Mouse (Mus musculus) adipocyte (in vitro differentiated cells): ENCODE data around the gene Gm45837.

ENCODE experiments used
- DNase-seq: peaks from one replicate; pipeline ENCODE4 v3.0.0-alpha.2; 2016; ENCODE audit warnings: low spot score

Gm45837 gene

DNA sequence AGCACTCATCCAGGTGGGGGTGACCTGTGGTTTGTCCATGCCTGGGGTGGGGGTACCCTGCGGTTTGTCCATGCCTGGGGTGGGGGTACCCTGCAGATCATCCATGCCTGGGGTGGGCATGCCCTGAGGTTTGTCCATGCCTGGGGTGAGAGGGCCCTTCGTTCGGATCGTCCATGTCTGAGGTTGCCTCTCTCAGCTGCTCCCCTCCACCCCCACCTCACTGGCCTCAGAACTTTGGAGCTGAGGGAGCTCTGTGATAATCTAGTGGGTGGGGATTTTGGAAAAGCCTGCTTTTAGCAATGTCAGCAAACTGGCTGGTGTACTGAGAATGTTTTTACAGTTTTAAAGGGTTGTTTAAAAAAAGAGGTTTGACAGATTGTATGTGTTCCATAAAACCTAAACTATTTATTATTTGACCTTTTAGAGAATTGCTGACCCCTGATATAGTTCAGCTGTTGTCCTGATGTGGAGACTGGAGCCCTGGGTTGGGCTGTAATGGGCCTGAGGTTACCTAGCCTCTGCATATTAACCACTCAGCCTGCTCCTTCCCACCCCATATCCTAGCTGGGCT is 18.7 kb upstream of the Gm45837 start:
- DNase-seq: no peak

DNA sequence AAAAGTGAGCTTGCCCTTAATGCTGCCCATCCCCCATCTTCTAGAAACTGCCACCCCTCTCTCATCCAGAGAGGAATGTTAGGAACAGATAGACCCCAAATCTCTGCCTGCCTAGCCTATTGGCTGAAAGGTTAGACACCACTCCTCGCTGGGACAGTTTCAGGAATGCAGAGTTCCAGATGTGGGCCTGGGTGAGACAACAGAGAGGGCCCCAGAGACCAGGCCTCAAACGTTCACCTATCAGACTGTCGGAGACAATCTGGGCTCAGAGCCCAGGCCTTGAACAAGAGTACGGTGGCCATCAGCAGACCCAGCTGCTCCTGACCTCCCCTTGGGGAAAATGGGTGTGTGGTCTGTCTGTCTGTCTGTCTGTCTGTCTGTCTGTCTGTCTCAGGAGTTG is 17.7 kb upstream of the Gm45837 start:
- DNase-seq: peak; percentile 14

DNA sequence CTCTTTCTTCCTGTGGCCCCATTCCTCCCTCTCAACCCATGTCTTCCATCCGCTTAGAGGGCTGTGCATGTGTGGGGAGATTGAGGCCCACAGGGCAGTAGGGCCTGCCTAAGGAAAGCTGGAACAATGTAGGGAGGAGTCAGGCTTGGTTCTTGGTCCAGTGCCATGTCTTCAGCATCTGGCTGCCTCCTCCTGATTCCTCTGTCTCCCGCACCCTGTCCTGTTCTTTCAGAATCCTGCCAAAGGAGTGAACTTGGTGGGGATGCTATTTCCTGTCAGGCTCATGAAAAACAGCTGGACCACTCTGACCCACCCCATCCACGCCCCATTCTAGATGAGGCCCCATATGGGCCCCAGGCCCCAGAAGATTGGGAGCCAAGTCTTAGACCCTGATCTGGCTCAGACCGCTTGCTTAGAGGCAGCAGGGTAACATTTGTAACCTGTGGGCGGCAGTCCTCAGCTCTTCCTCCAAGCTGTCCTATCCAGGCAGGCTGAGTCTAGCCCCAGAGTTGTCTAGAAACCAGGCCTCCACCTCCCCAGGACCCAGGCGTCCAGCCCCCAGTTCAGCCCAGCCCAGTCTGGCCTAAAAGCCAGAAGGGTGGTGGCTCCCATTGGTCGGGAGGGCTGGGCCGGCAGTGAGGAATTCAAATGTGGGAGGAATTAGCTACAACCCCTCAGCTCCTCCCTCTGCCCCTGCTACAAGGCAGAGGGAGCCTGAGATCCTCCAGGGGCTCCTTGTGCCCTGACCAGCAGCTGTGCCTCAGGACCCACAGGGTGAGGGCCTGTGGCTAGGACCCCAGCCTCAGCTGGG is 16.8 kb upstream of the Gm45837 start:
- peak; percentile 65 for DNase-seq

DNA sequence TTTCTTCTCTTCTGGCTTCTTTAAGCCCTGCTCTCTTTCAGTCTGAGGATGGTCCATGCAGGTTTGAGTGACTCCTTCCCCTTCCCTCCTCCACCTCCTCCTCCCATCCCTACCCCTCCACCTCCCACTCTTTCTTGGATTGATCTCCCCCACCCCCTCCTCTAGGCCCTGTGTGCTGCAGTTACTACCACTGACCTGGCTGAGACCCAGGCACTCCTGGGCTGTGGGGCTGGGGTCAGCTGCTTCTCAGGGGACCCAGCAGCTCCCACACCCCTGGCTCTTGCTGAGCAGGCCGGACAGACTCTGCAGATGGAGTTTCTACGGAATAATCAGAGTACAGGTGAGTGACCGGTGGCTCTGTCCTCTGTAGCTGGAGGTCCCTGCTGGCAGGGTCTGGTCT is 16.1 kb upstream of the Gm45837 start:
- DNase-seq: no peak

DNA sequence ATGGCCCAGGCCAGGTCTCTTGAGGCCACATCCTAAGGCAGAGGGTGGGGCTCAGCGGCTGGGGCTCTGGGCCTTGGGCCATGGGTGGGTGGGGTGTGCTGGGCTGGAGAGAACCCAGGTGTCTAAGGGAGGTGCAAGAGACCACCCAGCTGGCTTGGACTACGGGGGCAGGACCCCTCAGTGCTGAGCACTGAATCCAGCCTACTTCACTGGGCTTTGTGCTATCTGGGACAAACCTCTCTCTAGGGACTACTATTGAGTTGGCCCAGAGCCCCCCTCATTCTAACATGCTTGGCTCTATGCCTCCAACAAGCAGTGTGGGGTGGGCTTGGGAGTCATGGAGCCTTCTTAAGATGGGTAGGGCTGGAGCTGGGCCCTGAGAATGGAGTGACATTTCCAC is 15.2 kb upstream of the Gm45837 start:
- DNase-seq: no peak

DNA sequence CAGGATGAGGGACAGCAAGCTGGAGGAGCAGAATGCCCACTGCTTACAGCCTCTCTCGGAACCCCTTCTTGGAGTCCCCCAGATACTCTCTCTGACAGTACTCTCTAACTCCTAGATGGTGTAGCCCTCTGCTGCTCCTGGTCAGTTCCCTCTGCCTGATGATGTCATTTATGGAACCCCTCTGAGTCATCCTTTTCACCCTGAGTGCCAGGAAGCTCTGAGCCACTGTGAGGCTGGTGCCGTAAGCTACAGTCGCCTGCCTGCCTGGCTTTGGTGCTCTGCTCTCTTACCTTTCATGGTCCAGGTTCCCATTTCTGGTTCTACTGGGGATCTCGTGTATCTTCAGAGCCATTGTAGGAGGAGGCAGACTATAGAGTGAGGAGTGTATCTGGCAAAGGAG is 13.5 kb upstream of the Gm45837 start:
- no peak for DNase-seq

DNA sequence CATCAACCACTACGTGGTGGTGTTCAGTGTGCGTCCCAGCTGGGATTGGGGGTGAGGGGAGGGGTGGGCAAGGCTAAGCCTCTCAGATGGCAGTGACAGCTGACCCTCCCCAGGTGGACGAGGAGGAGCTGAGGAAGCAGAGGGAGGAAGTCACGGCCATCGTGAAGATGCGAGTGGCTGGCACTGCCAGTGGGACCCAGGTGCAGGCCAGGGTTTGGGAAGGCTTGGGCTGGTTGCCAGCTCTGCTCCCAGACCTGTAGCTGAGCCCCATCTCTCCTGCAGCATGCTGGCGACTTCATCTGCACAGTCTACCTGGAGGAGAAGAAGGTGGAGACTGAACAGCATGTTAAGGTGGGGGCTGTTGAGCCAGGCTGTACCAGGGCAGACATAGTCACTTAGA is 9.2 kb upstream of the Gm45837 start:
- DNase-seq: no peak

DNA sequence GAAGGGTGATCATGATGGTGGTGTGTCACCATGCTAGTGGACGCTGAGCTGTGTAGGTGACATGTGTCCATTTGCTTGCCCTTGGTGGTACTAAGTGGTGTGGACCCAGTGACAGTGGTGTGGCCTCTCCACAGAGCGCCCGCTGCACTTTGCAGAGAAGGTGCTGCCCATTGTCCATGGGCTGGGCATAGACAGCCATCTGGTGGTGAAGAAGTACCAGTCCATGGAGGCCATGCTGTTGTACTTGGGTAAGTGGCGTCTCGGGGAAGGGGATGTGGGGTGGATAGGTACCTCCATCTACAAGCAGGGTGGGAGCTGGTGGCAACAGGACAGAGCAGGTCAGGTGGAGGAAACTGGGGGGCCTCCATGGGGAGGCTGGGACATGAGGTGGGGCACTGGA is 6.9 kb upstream of the Gm45837 start:
- no peak for DNase-seq

DNA sequence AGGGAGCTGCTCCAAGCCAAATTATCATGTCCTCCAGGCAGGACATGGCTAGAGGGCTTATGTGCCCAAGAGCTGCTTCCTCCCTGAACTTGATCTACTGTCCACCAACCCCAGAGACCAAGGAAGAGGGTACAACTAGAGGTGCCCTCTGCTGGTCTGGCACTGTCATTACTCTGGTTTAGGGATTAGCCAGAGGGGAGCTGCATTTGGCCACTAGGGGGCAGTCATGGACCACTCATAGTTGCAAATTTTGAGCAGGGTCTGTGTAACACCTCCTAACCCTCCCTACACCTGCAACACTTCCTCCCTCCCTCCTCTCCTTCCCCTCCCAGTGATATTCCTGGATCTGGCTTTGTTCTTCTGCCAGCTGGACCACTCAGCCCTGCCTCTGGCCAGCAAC is 2.1 kb downstream of the Gm45837 start:
- peak; percentile 80 for DNase-seq

DNA sequence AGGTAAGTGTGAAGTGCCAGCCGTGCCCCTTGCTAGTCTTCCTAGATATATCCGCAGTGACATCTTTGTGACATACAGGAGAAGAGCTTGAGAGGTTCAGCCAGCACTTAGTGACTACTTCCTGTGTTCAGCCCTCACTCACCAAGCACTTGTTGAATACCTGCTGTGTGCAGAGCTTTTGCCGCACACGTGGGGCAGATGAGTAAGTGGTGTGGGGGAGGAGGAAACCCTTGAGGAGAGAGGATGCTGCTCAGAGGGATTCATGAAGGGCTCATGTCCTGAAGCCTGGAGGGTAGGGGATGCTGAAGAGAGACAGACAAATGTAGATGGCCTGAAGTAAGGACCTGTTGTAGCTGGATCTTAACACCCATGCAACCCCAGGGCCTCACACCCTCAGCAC is 3.5 kb downstream of the Gm45837 start:
- DNase-seq: no peak

DNA sequence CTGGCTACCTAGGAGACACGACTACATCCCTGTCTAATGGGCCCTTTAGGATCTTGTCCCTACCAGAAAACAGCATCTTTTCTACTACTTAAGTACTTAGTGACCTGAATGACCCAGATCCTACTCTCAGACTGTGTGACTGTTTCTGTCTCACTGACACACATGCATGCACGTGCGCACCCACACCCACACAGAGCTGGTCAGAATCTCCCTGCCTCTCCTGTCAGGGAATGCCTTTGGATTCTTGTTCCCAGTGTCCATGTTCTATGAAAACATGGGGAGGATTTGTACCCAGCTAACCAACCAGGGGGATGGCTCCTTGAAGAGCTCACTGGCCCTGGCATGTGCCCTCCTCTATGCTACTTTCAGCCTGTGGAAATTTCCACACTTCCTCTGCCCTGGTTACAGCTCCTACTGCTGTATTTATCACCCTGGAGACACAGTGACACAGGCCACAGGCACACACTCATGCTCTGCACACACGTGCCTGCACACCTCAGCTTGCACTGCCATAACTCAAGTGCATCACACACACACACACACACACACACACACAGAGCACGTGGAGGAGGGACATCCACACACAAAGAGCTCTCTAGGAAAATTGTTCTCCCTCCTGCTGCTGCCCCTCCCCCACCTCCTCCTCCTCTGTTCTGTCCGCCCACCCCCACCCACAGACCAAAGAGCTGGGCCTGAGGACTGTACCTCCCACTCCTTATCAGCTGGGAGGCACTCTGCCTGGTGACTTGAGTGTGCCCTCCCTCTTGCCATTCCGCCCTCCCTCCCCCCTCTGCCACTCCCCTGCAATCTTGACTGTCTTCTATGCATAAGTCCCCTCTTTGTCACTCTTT is 4.2 kb downstream of the Gm45837 start:
- no peak for DNase-seq

DNA sequence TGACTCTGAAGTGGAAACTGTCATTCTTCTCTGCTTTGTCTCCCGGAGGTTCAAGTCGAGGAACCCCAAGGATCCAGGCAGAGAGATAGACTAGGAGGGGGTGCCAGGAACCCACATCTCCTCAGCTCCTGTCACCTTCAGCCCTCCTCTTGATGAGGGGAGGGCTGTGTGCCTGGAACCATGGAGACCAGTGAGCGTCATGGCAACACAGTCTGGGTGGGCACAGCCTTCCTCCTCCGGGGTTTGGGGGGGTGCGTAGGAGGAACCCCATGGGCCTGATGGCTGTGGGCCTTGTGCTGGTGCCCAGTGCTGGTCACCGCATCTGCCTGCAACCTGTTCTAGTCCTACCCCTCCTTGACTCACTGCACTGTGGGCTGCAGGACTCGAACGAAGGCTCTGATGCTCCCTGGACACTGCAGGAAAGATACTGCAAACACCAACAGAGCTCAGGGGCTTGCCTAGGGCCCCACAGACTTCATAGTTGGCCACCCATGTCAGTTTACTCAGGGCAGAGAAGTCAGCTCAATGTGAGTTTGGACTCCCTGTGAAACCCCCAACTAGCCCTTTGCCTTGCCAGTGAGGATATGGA is 4.9 kb downstream of the Gm45837 start:
- DNase-seq: no peak

DNA sequence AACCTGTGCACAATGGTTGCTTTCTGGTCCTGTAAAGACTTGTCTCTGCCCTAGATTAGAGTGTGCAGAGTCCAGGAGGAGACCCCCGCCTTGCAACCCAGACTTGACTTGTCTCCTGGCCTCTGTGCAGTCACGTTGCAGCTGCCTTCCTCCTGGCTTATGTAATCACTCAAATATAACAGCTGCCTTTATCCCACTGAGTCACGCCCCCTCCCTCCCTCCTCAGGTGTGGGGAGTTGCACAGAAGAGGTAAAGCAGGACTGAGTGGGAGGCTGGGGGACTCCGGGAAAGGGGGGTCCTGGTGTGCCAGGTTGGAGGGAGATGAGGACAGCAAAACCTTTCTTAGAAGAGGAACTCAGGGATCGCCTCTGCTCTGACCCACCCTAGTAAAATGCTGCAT is 5.7 kb downstream of the Gm45837 start:
- no peak for DNase-seq

DNA sequence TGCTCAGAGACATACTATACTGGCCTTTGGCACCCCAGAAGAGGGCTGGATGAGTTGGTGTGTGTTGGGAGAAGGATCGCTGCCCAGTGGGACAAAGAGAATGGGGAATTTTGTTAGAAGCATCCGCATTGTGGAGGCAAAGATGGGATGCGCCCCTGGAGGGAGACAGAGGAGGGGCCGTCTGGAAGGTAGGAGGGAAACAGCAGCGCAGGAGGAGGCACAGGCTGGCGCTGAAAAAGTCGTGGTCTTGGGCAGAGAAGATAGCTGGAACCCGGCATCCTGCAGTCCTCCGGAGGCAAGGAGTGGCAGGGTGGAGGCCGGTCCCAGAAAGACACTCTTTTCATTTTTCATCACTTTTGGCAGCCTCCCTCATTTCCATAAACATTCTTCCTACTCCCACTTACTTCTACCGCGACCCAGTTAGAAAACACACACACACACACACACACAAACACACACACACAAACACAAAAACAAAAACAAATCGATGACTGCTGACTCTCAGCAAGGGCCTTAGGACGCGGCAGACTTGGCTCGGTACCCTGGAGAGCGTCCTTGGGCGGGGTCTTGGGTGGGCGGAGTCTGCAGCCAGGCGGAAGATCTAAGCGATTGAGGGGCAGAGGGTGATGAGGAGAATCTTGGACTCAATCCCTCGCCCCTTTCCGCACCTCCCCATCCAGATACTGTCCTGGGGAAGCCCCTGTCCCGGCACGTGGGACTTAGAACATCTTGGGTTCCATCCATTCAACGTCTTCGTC is 8.5 kb downstream of the Gm45837 start:
- no peak for DNase-seq

DNA sequence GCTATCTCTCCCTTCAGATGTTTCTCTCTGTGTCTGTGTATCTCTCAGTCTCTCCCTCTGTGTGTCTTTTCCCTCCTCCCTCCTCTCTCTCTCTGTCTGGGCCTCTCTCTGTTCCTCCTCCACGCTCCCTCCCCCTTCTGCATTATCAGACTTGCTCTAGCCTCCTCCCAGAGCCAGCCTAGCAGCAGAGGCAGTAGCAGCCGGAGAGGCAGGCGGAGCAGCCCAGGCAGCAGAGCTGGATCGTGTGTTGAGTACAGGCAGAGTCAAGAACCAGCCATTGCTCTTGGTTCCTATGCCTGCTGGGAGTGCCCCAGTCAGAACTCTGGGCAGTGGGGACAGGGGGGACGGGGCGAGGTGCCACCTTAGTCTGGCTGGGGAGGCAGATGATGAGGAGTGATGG is 10.8 kb downstream of the Gm45837 start, which contains the start of gene Pde2a:
Pde2a (plus strand) TSS at position 163 of the 400 bp plus-strand sequence.
- DNase-seq: no peak

DNA sequence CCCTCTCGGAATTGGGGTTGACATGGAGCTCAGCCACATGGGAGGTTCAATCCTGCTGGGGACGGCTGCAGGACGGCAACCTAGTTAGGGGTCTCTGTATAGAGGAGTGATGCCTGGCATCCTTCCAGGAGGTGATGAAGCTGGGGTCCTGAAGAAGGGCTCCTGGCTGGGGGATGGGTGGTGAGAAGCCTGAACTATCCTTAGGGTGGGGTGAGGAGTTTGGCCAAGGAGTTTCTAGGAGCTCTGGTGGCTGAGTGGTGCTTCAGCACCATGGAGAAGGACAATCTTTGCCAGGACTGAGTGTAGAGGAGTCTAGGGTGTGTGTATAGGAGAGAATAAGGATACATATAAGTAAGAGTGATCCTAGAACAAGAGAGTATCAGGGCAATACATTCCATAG is 11.4 kb downstream of the Gm45837 start:
- peak; percentile 41 for DNase-seq

DNA sequence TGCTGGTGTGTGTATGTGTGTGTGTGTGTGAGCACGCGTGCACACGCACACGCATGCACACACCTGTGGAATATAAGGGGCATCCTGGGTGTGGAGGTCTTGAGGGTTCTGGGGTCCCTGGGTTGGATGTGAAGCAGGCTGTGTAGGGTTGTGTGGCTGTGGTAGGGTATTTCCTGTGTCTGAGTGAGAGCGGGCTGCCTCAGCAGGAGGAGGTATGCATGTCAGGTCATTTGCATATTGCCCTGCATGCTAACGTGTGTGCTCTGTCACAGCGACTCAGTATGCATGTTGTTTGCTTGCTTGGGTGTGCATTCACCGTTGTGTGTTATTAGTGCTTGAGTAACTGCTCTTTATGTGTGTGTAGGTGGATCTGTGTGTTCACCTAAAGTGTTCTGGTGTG is 12.0 kb downstream of the Gm45837 start:
- no peak for DNase-seq

DNA sequence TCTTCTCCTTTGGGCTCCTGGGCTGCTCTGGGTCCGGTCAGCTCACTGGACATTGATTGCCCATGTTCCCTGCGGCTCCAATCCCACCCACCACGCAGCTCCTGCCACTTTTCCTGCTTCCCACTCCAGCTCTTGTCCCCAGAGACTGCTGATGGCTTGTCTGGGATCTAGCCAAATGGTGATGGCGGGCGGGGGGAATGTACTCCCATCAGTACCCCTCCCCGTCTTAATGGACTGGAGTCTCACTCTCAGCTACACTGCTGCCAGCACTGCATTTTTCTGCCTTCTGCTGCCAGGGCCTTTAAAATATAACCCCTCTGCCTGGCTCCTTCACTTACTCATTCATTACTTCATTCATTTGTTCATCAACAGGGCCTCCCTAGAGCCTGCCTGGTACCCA is 13.3 kb downstream of the Gm45837 start:
- no peak for DNase-seq

DNA sequence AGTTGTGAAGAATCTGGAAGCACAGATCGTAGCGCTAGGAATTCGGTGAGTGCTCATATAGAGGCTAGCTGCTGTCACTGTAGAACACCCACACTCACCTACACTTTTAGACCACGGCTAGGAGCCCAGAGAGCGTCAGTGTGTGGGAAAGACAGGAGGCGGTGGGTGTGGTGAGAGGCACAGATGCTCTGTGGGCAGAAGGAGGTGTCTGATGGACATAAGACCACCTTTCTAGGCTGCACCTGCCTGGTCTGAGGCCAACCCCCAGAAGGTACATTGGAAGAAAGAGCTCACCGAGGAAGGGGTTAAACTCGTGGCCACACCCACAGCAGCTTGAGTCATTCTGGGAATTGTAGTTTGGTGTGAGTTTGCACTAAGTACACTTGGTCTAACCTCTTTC is 16.0 kb downstream of the Gm45837 start:
- DNase-seq: peak; percentile 11

DNA sequence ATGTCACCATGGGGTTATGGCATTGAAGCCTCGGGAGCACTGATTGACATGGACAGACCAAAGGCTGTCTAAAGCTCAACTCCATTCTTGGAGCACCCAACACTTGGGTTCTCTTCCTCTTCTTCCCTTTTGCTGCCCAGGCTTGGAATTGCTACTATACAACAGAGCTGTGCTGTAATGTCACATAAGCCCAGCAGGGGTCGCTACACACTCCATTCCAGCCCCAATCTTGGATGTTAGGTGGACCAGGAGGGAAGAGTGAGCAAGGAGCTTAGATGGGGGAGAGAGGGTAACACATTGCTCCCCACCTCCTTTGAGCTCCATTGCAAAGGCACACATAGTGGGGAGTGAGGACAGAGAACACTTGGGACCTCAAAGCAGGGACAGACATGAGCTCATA is 17.1 kb downstream of the Gm45837 start:
- peak; percentile 14 for DNase-seq

DNA sequence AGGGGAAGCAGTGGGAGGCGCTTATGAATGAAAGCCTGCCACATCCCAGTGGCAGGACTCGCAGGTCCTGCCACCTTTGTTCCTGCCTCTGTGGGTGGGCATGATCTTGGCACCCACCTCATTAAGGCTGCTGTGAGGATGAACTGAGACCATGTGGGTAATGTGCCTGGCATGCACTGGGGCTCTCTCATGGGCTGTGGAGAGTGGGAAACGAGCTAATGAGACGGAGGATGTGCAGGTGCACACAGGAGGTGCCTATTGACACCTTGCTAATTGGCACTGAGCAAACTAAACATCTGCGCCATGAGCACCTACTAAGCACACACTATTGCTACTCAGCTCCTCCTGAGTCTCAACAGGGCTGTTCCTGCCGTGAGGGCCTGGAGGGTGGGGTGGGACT is 24.4 kb downstream of the Gm45837 start:
- no peak for DNase-seq

DNA sequence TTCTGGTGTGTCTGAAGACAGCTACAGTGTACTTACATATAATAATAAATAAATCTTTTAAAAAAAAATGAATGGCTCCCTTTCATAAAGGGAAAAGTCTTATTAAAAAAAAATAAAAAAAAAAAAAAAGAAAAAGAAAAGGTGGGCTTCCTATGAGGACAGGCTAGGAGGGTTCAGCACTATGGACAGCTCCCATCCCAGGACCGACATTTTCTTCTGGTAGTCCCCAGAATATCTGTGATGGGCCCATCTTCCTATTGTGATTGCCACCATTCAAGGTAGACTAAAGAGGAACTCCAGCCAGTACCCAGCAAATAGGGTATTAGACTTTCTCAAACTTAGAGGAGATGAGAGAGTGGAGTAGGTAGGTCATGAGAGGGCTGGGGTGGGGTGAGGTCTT is 27.2 kb downstream of the Gm45837 start:
- DNase-seq: no peak
